Mouse (Mus musculus) heart, embryonic 11.5 days (tissue): Measurements from ENCODE around the gene Lat. TPM values are rescaled to one million over a fixed set of nuclear protein-coding genes. Genes with fewer than 3 reads are reported as not detected.

Experiments used
- ATAC-seq: fragments of 200-750 bp; cut with Nextera tagmentation; replicated peaks from 2 replicates; pipeline ENCODE4 v1.8.0; 2017; ENCODE audit warnings: moderate library complexity; ENCODE audit not compliant: insufficient number of reproducible peaks, low FRiP score, low TSS enrichment
- H3K27ac ChIP-seq: fragments of 300-500 bp; sonication (generic); 2 replicates; pipeline ENCODE4 v1.5.1; 2014; ENCODE audit warnings: mild to moderate bottlenecking, low read depth, low read length
- H3K27me3 ChIP-seq: fragments of 300-500 bp; sonication (generic); 2 replicates; pipeline ENCODE4 v1.6.1; 2014; ENCODE audit warnings: mild to moderate bottlenecking, low read length, mixed read lengths; ENCODE audit not compliant: control insufficient read depth, insufficient read depth
- H3K36me3 ChIP-seq: fragments of 300-500 bp; sonication (generic); 2 replicates; pipeline ENCODE4 v1.6.1; 2014; ENCODE audit warnings: mild to moderate bottlenecking, low read length, moderate library complexity, mixed read lengths; ENCODE audit not compliant: control insufficient read depth, insufficient read depth
- H3K4me1 ChIP-seq: fragments of 300-500 bp; sonication (generic); 2 replicates; pipeline ENCODE4 v1.6.1; 2014; ENCODE audit warnings: low read length; ENCODE audit not compliant: control insufficient read depth, insufficient read depth
- H3K4me2 ChIP-seq: fragments of 300-500 bp; sonication (generic); 2 replicates; pipeline ENCODE4 v1.6.1; 2014; ENCODE audit warnings: mild to moderate bottlenecking, moderate library complexity
- H3K4me3 ChIP-seq: fragments of 300-500 bp; sonication (generic); 2 replicates; pipeline ENCODE4 v1.5.1; 2014; ENCODE audit warnings: low read depth, low read length
- H3K9ac ChIP-seq: fragments of 300-500 bp; sonication (generic); 2 replicates; pipeline ENCODE4 v1.6.1; 2014; ENCODE audit warnings: mild to moderate bottlenecking, low read depth, low read length, moderate library complexity
- H3K9me3 ChIP-seq: fragments of 300-500 bp; sonication (generic); replicated peaks from 2 replicates; pipeline ENCODE4 v1.6.1; 2016; ENCODE audit warnings: low read length; ENCODE audit not compliant: control insufficient read depth
- WGBS: fragments of 180-500 bp; shearing (Covaris S2); extraction: QIAGEN DNeasy Blood & Tissue Kit; methylation state at CpG from one replicate; pipeline ENCODE4 v1.1.7; 2014; ENCODE audit not compliant: insufficient replicate concordance; 5-methylcytosine and 5-hydroxymethylcytosine counted together
- polyA plus RNA-seq: library from polyadenylated mRNA; unstranded; fragments of >200 nt; fragmentation: Nextera tagmentation; extraction: Ambion mirVana; gene quantifications from 2 replicates; pipeline ENCODE4 v1.2.1, GENCODE M21; 2014

The Lat gene
- polyA plus RNA-seq, 1 experiment from 2014 or later: 5.1 TPM

- Histone ChIP-seq H3K4me2 (0 out of 2 replicates have a peak overlapping the region, but pooled peaks have one; percentile 15), H3K36me3 (no peaks in the 10 kb centered on the region), H3K27me3 (no peaks in the 10 kb centered on the region), H3K4me3 (no peak overlapping the region), H3K9me3 (no peaks in the 10 kb centered on the region), H3K27ac (no peak overlapping the region), H3K4me1 (peaks cover 6% of the 10 kb centered on the region; the same call in 1 of the 2 replicates), H3K9ac (no peak overlapping the region)
- WGBS: 58% methylated on average over 20 of the region's 20 CpGs
- no peak for ATAC-seq
These were observed 18.5 kb downstream of the Lat start for GRCm38 (mm10) chr7:126350748-126351418.

GRCm38 (mm10) chr7:126348293-126348692, 21.1 kb downstream of the Lat start:
- Histone ChIP-seq H3K4me2 (no peak overlapping the region), H3K27ac (no peak overlapping the region), H3K36me3 (no peaks in the 10 kb centered on the region), H3K4me1 (no peaks in the 10 kb centered on the region), H3K4me3 (no peak overlapping the region), H3K27me3 (no peaks in the 10 kb centered on the region), H3K9ac (no peak overlapping the region), H3K9me3 (no peaks in the 10 kb centered on the region)
- ATAC-seq: no peak
- WGBS: 36% methylated on average over 8 of the region's 8 CpGs

- Histone ChIP-seq H3K4me1 (no peaks in the 10 kb centered on the region), H3K4me2 (no peak overlapping the region), H3K27me3 (no peaks in the 10 kb centered on the region), H3K27ac (no peak overlapping the region), H3K36me3 (no peaks in the 10 kb centered on the region), H3K9ac (no peak overlapping the region), H3K4me3 (no peak overlapping the region), H3K9me3 (no peaks in the 10 kb centered on the region)
- no peak for ATAC-seq
- WGBS: 52% methylated on average over 1 of the region's 1 CpGs
These were observed 22.3 kb downstream of the Lat start for GRCm38 (mm10) chr7:126347098-126347497.

GRCm38 (mm10) chr7:126345969-126346368, 23.4 kb downstream of the Lat start:
- Histone ChIP-seq H3K36me3 (no peaks in the 10 kb centered on the region), H3K4me3 (no peak overlapping the region), H3K9me3 (no peaks in the 10 kb centered on the region), H3K27ac (no peak overlapping the region), H3K9ac (no peak overlapping the region), H3K4me1 (no peaks in the 10 kb centered on the region), H3K4me2 (no peak overlapping the region), H3K27me3 (no peaks in the 10 kb centered on the region)
- ATAC-seq: no peak
- WGBS: 48% methylated on average over 3 of the region's 3 CpGs

GRCm38 (mm10) chr7:126345557-126345956, 23.8 kb downstream of the Lat start:
- 61% methylated on average over 3 of the region's 3 CpGs for WGBS
- Histone ChIP-seq H3K27ac (no peak overlapping the region), H3K4me2 (no peak overlapping the region), H3K36me3 (no peaks in the 10 kb centered on the region), H3K4me3 (no peak overlapping the region), H3K9me3 (no peaks in the 10 kb centered on the region), H3K4me1 (0 out of 2 replicates have a peak, but pooled peaks cover 3% of the 10 kb centered on the region), H3K27me3 (no peaks in the 10 kb centered on the region), H3K9ac (no peak overlapping the region)
- no peak for ATAC-seq

GRCm38 (mm10) chr7:126340896-126341295, 28.5 kb downstream of the Lat start:
- Histone ChIP-seq H3K9me3 (no peaks in the 10 kb centered on the region), H3K9ac (no peak overlapping the region), H3K4me3 (no peak overlapping the region), H3K27ac (no peak overlapping the region), H3K27me3 (no peaks in the 10 kb centered on the region), H3K36me3 (no peaks in the 10 kb centered on the region), H3K4me1 (0 out of 2 replicates have a peak, but pooled peaks cover 3% of the 10 kb centered on the region), H3K4me2 (no peak overlapping the region)
- ATAC-seq: no peak
- 32% methylated on average over 6 of the region's 6 CpGs for whole genome bisulfite sequencing

- Histone ChIP-seq H3K36me3 (no peaks in the 10 kb centered on the region), H3K4me2 (no peak overlapping the region), H3K9me3 (no peaks in the 10 kb centered on the region), H3K27ac (no peak overlapping the region), H3K27me3 (no peaks in the 10 kb centered on the region), H3K9ac (no peak overlapping the region), H3K4me3 (no peak overlapping the region), H3K4me1 (0 out of 2 replicates have a peak, but pooled peaks cover 3% of the 10 kb centered on the region)
- no peak for ATAC-seq
- 60% methylated on average over 6 of the region's 6 CpGs for WGBS
These were observed 29.2 kb downstream of the Lat start for GRCm38 (mm10) chr7:126340206-126340618.

GRCm38 (mm10) chr7:126339521-126339971, 29.8 kb downstream of the Lat start:
- H3K4me2 ChIP-seq: no peak overlapping the region
- no peak overlapping the region for H3K4me3 ChIP-seq
- H3K9ac ChIP-seq: no peak overlapping the region
- no peaks in the 10 kb centered on the region for H3K36me3 ChIP-seq
- WGBS: 73% methylated on average over 8 of the region's 8 CpGs
- no peaks in the 10 kb centered on the region for H3K9me3 ChIP-seq
- H3K4me1 ChIP-seq: 0 out of 2 replicates have a peak, but pooled peaks cover 3% of the 10 kb centered on the region
- ATAC-seq: no peak
- no peaks in the 10 kb centered on the region for H3K27me3 ChIP-seq
- no peak overlapping the region for H3K27ac ChIP-seq

- Histone ChIP-seq H3K9me3 (no peaks in the 10 kb centered on the region), H3K27me3 (no peaks in the 10 kb centered on the region), H3K4me3 (no peak overlapping the region), H3K27ac (no peak overlapping the region), H3K36me3 (no peaks in the 10 kb centered on the region), H3K4me2 (no peak overlapping the region), H3K4me1 (0 out of 2 replicates have a peak, but pooled peaks cover 3% of the 10 kb centered on the region), H3K9ac (no peak overlapping the region)
- WGBS: 72% methylated on average over 8 of the region's 8 CpGs
- no peak for ATAC-seq
These were observed 30.5 kb downstream of the Lat start for GRCm38 (mm10) chr7:126338906-126339305.
